Mouse (Mus musculus) kidney, embryonic 15.5 days (tissue): ENCODE results near the gene Igsf9. TPM values are rescaled to one million over a fixed set of nuclear protein-coding genes. Genes with fewer than 3 reads are reported as not detected.
A peak's percentile ranks its signal among the peaks of the same experiment; 100 is the strongest.

Experiments used
- ATAC-seq: fragments of 200-750 bp; cut with Nextera tagmentation; replicated peaks from 2 replicates; pipeline ENCODE4 v1.8.0; 2017; ENCODE audit warnings: moderate TSS enrichment; ENCODE audit not compliant: low FRiP score
- H3K27ac ChIP-seq: fragments of 300-500 bp; sonication (generic); 2 replicates; pipeline ENCODE4 v1.5.1; 2015; ENCODE audit warnings: mild to moderate bottlenecking, inconsistent platforms
- H3K27me3 ChIP-seq: fragments of 300-500 bp; sonication (generic); 2 replicates; pipeline ENCODE4 v1.6.1; 2015; ENCODE audit warnings: inconsistent platforms
- H3K36me3 ChIP-seq: fragments of 300-500 bp; sonication (generic); 2 replicates; pipeline ENCODE4 v1.6.1; 2015; ENCODE audit warnings: inconsistent platforms
- H3K4me1 ChIP-seq: fragments of 300-500 bp; sonication (generic); 2 replicates; pipeline ENCODE4 v1.6.1; 2015; ENCODE audit warnings: inconsistent platforms
- H3K4me2 ChIP-seq: fragments of 300-500 bp; sonication (generic); 2 replicates; pipeline ENCODE4 v1.6.1; 2015; ENCODE audit warnings: moderate library complexity, mild to moderate bottlenecking, inconsistent platforms
- H3K4me3 ChIP-seq: fragments of 300-500 bp; sonication (generic); replicated peaks from 2 replicates; pipeline ENCODE4 v1.5.1; 2015; ENCODE audit warnings: mild to moderate bottlenecking, inconsistent platforms
- H3K9ac ChIP-seq: fragments of 300-500 bp; sonication (generic); 2 replicates; pipeline ENCODE4 v1.6.1; 2015; ENCODE audit warnings: mild to moderate bottlenecking, inconsistent platforms
- H3K9me3 ChIP-seq: fragments of 300-500 bp; sonication (generic); replicated peaks from 2 replicates; pipeline ENCODE4 v1.6.1; 2016; ENCODE audit warnings: inconsistent platforms
- WGBS: fragments of 180-500 bp; shearing (Covaris S2); methylation state at CpG from one replicate; pipeline ENCODE4 v1.1.7; 2015; ENCODE audit warnings: mixed read lengths; 5-methylcytosine and 5-hydroxymethylcytosine counted together
- polyA plus RNA-seq: library from polyadenylated mRNA; unstranded; fragments of >200 nt; fragmentation: Nextera tagmentation; extraction: Ambion mirVana; gene quantifications from 2 replicates; pipeline ENCODE4 v1.2.1, GENCODE M21; 2015

Igsf9 gene
- 45.0 and 46.0 TPM in 2 replicates for polyA plus RNA-seq

DNA sequence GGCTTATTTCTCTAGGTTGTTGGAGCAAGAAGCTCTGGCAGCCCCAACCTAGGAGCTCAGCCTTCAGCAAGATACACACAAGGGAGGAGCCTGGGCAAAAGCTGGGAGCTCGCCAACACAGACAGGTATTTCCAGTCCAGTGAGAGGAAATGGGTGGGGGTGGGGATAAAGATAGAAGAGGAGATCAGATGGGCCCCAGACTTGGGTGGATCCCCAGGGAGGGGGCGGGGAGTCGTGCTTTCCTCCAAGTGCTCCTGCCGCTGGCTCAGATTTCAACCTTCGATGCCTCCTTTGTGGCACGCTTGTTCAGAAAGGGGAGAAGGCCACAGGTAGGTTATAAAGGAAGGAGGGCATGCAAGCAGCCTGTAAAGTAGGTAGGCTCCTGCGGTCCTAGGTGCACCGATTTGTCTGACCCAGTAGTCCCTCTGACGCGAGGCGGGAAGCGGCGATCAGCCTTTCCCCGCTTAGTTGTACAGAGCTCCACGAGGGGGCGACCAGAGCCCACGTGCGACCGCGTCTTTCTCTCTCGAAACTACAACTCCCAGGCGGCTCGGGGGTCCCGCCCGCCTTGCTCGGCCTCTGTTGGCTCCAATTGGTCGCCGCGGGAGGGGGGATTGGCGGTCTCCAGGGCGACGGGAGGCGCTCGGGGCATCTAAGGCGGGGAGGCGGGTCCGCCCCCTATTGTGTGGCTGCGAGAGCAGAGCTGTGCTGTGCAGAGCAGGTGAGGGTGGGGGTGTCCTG is at the start of gene Igsf9:
Gene Igsf9 (plus strand): TSS at position 249 of the 741 bp plus-strand sequence.
- WGBS: under 1% methylated on average over 38 of the region's 38 CpGs

GRCm38 (mm10) chr1:172431836-172432586 is 49.6 kb upstream of the Igsf9 start:
- 0 out of 2 replicates have a peak overlapping the region, but pooled peaks have one; percentile 15 for H3K4me2 ChIP-seq
- WGBS: 16% methylated on average over 4 of the region's 4 CpGs

More for the DNA sequence above, at the start of gene Igsf9:
- no peaks in the 10 kb centered on the region for H3K27me3 ChIP-seq
- peak within 1 kb of the TSS; percentile 71 for H3K4me3 ChIP-seq
- H3K36me3 ChIP-seq: peaks cover 11% of the 10 kb centered on the region
- H3K9ac ChIP-seq: peak within 1 kb of the TSS; percentile 55
- H3K27ac ChIP-seq: peak within 1 kb of the TSS; percentile 84
- ATAC-seq: peak; percentile 96
- H3K9me3 ChIP-seq: no peaks in the 10 kb centered on the region
- H3K4me1 ChIP-seq: peaks cover 53% of the 10 kb centered on the region
- H3K4me2 ChIP-seq: peak within 1 kb of the TSS; percentile 83

DNA sequence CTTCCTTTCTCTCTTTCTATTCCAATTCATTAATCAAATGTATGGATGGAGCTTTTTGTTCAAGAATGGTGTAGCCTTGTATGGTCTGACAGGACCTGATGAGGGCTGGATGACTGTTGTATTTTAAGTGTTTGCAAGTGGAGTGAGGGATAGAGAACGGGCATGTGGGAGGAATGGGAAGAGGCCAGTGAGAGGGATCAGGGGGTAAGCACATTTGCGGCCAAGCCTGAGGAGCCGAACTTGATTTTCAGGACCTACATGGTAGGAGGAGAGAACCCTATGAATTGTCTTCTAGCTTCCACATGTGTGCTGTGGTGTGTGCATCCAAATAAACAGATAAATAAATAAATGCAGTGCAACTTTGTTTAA is 49.0 kb upstream of the Igsf9 start:
- H3K9ac ChIP-seq: no peak overlapping the region
- H3K4me1 ChIP-seq: peaks cover 47% of the 10 kb centered on the region
- 0 out of 2 replicates have a peak overlapping the region, but pooled peaks have one; percentile 15 for H3K4me2 ChIP-seq
- 42% methylated on average over 3 of the region's 3 CpGs for WGBS
- no peaks in the 10 kb centered on the region for H3K27me3 ChIP-seq
- H3K9me3 ChIP-seq: no peaks in the 10 kb centered on the region
- peak overlapping the region; percentile 85 for H3K27ac ChIP-seq
- ATAC-seq: no peak
- no peak overlapping the region for H3K4me3 ChIP-seq
- H3K36me3 ChIP-seq: no peaks in the 10 kb centered on the region

More at GRCm38 (mm10) chr1:172431836-172432586, 49.6 kb upstream of the Igsf9 start:
- no peaks in the 10 kb centered on the region for H3K9me3 ChIP-seq
- H3K9ac ChIP-seq: no peak overlapping the region
- H3K4me3 ChIP-seq: no peak overlapping the region
- peak overlapping the region; percentile 85 for H3K27ac ChIP-seq
- no peaks in the 10 kb centered on the region for H3K27me3 ChIP-seq
- H3K4me1 ChIP-seq: peaks cover 42% of the 10 kb centered on the region
- ATAC-seq: peak; percentile 71
- no peaks in the 10 kb centered on the region for H3K36me3 ChIP-seq

DNA sequence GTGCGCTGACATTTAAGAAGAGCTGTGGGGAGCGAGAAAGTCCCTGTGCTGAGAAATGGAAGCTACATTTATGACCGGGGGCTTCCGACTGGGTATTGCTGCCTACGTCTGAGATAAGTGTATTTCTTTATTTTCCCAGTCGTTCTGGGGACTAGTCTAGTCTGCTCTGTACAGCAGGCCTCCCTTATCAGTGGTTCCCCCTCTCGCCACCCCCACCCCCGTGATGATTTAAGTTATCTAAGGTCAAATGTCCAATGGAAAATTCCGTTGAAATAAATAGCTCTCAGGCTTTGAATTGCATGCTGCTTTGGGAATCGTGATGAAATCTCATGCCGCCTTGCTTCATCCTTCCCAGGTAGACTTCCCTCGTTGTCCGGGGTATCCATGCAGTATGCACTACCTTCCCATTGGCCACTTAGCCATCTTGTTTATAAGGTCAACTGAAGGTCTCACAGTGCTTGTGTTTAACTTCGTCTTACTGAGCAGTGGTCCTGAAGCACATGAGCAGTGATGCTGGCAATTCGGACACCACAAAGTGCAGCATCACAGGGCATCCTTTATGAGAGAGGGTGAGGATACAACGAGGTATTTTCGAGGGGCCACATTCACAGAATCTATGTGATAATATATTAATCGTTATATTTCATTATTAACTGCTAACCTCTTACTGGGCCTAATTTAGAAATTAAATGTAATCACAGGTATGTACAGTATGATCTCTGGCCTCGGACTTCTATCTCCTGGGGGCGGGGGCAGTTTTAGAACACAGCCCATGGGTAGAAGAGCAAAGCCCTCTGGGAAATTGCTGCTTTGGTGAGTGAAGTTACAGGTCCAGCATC is 48.4 kb upstream of the Igsf9 start:
- H3K4me1 ChIP-seq: peaks cover 47% of the 10 kb centered on the region
- ATAC-seq: no peak
- 0 out of 2 replicates have a peak overlapping the region, but pooled peaks have one; percentile 9 for H3K4me2 ChIP-seq
- no peak overlapping the region for H3K4me3 ChIP-seq
- 58% methylated on average over 20 of the region's 20 CpGs for WGBS
- H3K27me3 ChIP-seq: no peaks in the 10 kb centered on the region
- H3K27ac ChIP-seq: peak overlapping the region; percentile 85
- H3K9ac ChIP-seq: no peak overlapping the region
- no peaks in the 10 kb centered on the region for H3K9me3 ChIP-seq
- H3K36me3 ChIP-seq: no peaks in the 10 kb centered on the region

- WGBS: 77% methylated on average over 4 of the region's 4 CpGs
- no peak for ATAC-seq
- Histone ChIP-seq H3K36me3 (no peaks in the 10 kb centered on the region), H3K27ac (peak overlapping the region; percentile 85; the same call in 1 of the 2 replicates), H3K4me3 (no peak overlapping the region), H3K4me1 (peaks cover 44% of the 10 kb centered on the region), H3K9me3 (no peaks in the 10 kb centered on the region), H3K9ac (no peak overlapping the region), H3K27me3 (no peaks in the 10 kb centered on the region), H3K4me2 (no peak overlapping the region)
Observed at GRCm38 (mm10) chr1:172433851-172434165, 47.8 kb upstream of the Igsf9 start.

- ATAC-seq: peak; percentile 88
- no peaks in the 10 kb centered on the region for H3K9me3 ChIP-seq
- H3K27me3 ChIP-seq: no peaks in the 10 kb centered on the region
- 21% methylated on average over 6 of the region's 6 CpGs for WGBS
- H3K4me2 ChIP-seq: no peak overlapping the region
- no peak overlapping the region; the same call in 1 of the 2 replicates for H3K27ac ChIP-seq
- H3K36me3 ChIP-seq: no peaks in the 10 kb centered on the region
- no peak overlapping the region for H3K9ac ChIP-seq
- peaks cover 32% of the 10 kb centered on the region for H3K4me1 ChIP-seq
- H3K4me3 ChIP-seq: no peak overlapping the region
Observed at GRCm38 (mm10) chr1:172436785-172437184, 44.8 kb upstream of the Igsf9 start.

- Histone ChIP-seq H3K9ac (no peak overlapping the region), H3K4me2 (no peak overlapping the region), H3K4me3 (no peak overlapping the region), H3K27ac (no peak overlapping the region), H3K4me1 (peaks cover 14% of the 10 kb centered on the region), H3K27me3 (no peaks in the 10 kb centered on the region), H3K36me3 (no peaks in the 10 kb centered on the region), H3K9me3 (no peaks in the 10 kb centered on the region)
- 76% methylated on average over 2 of the region's 2 CpGs for WGBS
- no peak for ATAC-seq
Observed at GRCm38 (mm10) chr1:172438621-172439020, 43.0 kb upstream of the Igsf9 start.

- ATAC-seq: no peak
- H3K36me3 ChIP-seq: no peaks in the 10 kb centered on the region
- H3K4me3 ChIP-seq: no peak overlapping the region
- no peaks in the 10 kb centered on the region for H3K27me3 ChIP-seq
- H3K9ac ChIP-seq: no peak overlapping the region
- no peak overlapping the region for H3K27ac ChIP-seq
- H3K4me1 ChIP-seq: peaks cover 12% of the 10 kb centered on the region; the same call in 1 of the 2 replicates
- 75% methylated on average over 3 of the region's 3 CpGs for WGBS
- H3K4me2 ChIP-seq: no peak overlapping the region
- H3K9me3 ChIP-seq: no peaks in the 10 kb centered on the region
Observed at GRCm38 (mm10) chr1:172440521-172440920, 41.1 kb upstream of the Igsf9 start.

- no peak overlapping the region for H3K4me3 ChIP-seq
- H3K9ac ChIP-seq: no peak overlapping the region
- no peak for ATAC-seq
- no peaks in the 10 kb centered on the region for H3K9me3 ChIP-seq
- 84% methylated on average over 9 of the region's 9 CpGs for WGBS
- H3K27me3 ChIP-seq: no peaks in the 10 kb centered on the region
- H3K36me3 ChIP-seq: no peaks in the 10 kb centered on the region
- no peak overlapping the region for H3K4me2 ChIP-seq
- H3K4me1 ChIP-seq: peaks cover 5% of the 10 kb centered on the region; the same call in 1 of the 2 replicates
- no peak overlapping the region for H3K27ac ChIP-seq
Observed at GRCm38 (mm10) chr1:172441935-172442445, 39.6 kb upstream of the Igsf9 start.

- no peaks in the 10 kb centered on the region for H3K27me3 ChIP-seq
- no peak overlapping the region for H3K9ac ChIP-seq
- no peak overlapping the region for H3K4me3 ChIP-seq
- ATAC-seq: 0 out of 2 replicates have a peak, but pooled peaks have one; percentile 20
- H3K4me1 ChIP-seq: peaks cover 13% of the 10 kb centered on the region
- H3K9me3 ChIP-seq: no peaks in the 10 kb centered on the region
- H3K36me3 ChIP-seq: no peaks in the 10 kb centered on the region
- WGBS: 48% methylated on average over 2 of the region's 2 CpGs
- no peak overlapping the region for H3K4me2 ChIP-seq
- H3K27ac ChIP-seq: no peak overlapping the region
Observed at GRCm38 (mm10) chr1:172450226-172450625, 31.4 kb upstream of the Igsf9 start.

DNA sequence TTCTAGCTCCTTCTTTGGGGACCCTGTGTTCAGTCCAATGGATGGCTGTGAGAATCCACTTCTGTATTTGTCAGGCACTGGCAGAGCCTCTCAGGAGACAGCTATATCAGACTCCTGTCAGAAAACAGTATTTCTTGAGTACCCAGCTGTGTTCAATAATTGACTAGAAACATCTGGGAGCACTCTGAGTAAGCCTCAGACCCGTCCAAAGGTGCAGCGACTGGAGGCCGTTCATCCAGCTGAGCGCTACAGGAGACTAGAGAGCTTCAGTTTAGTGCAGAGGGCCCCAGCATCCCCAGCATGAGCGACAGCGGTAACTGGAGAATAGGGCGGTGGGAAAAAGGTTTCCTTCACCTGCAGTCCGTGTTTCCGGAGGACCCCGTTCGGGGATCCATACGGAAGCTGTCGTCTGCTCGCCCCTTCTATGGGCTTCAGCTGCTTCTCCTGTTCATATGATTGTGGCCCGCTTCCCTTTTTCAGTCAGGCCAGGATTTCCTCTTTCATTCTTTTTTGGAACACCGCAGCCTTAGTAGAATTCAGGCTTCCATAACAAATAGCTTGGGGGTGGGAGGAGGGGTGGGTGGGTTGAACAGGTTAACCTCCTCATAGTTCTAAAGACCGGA is 30.6 kb upstream of the Igsf9 start:
- WGBS: 37% methylated on average over 17 of the region's 17 CpGs
- ATAC-seq: peak; percentile 57; the same call in 1 of the 2 replicates

More for the DNA sequence above, 30.6 kb upstream of the Igsf9 start:
- Histone ChIP-seq H3K4me1 (peaks cover 13% of the 10 kb centered on the region), H3K27me3 (no peaks in the 10 kb centered on the region), H3K9ac (no peak overlapping the region), H3K4me2 (0 out of 2 replicates have a peak overlapping the region, but pooled peaks have one; percentile 21), H3K36me3 (no peaks in the 10 kb centered on the region), H3K27ac (no peak overlapping the region), H3K9me3 (no peaks in the 10 kb centered on the region), H3K4me3 (no peak overlapping the region)
